Mouse (Mus musculus) kidney, adult 2 months (tissue): ENCODE results near the gene D17Wsu92e. TPM values are rescaled to one million over a fixed set of nuclear protein-coding genes. Genes with fewer than 3 reads are reported as not detected.

Source experiments
- DNase-seq: peaks from one replicate; pipeline ENCODE4 v3.0.0; 2021
- H3K27ac ChIP-seq: fragments of 200-500 bp; 2 replicates; pipeline ENCODE4 v1.5.1; 2012; ENCODE audit warnings: low read depth, low read length, control low read depth, inconsistent platforms; ENCODE audit not compliant: insufficient read depth
- H3K27me3 ChIP-seq: fragments of 200-500 bp; replicated peaks from 2 replicates; pipeline ENCODE4 v1.6.1; 2012; ENCODE audit warnings: mild to moderate bottlenecking, moderate library complexity, low read length, inconsistent platforms; ENCODE audit not compliant: control insufficient read depth, insufficient read depth
- H3K36me3 ChIP-seq: fragments of 200-500 bp; 2 replicates; pipeline ENCODE4 v1.6.1; 2012; ENCODE audit warnings: mild to moderate bottlenecking, moderate library complexity, low read length, inconsistent platforms; ENCODE audit not compliant: control insufficient read depth, insufficient read depth
- H3K4me1 ChIP-seq: fragments of 200-500 bp; 2 replicates; pipeline ENCODE4 v1.6.1; 2011; ENCODE audit warnings: low read length; ENCODE audit not compliant: control insufficient read depth, insufficient read depth
- H3K4me3 ChIP-seq: fragments of 200-500 bp; 2 replicates; pipeline ENCODE4 v1.5.1; 2011; ENCODE audit warnings: mild to moderate bottlenecking, low read depth, low read length, control low read depth; ENCODE audit not compliant: insufficient read depth
- CTCF ChIP-seq: fragments of 200-500 bp; conservative IDR thresholded peaks from 2 replicates; pipeline ENCODE4 v1.5.1; 2011; ENCODE audit warnings: low read depth, mild to moderate bottlenecking, control low read depth, low read length, moderate library complexity, mixed read lengths; ENCODE audit not compliant: insufficient read depth, insufficient read length
- POLR2A ChIP-seq: fragments of 200-500 bp; IDR thresholded peaks from one replicate; pipeline ENCODE4 v1.6.1; 2011; ENCODE audit warnings: low read depth, low read length, control low read depth
- WGBS: fragments of 180-500 bp; shearing (Covaris S2); methylation state at CpG from one replicate; pipeline ENCODE4 v1.1.7; 2018; 5-methylcytosine and 5-hydroxymethylcytosine counted together
- polyA plus RNA-seq: library from polyadenylated mRNA; depleted of rRNA; stranded (reverse); fragments of >200 nt; gene quantifications from 2 replicates; pipeline ENCODE4 v1.2.3, GENCODE M21; 2012

Gene D17Wsu92e
- polyA plus RNA-seq, 1 experiment = 189 TPM

GRCm38 (mm10) chr17:27819971-27820567, 379 bp downstream of the D17Wsu92e start:
- DNase-seq = peak; percentile 69
- under 1% methylated on average over 60 of the region's 62 CpGs for WGBS
- TF ChIP-seq POLR2A (no peak), CTCF (no peak)
- Histone ChIP-seq H3K36me3 (no peaks in the 10 kb centered on the region), H3K4me3 (peak overlapping the region; percentile 77), H3K27ac (peak overlapping the region; percentile 73), H3K27me3 (no peaks in the 10 kb centered on the region), H3K4me1 (peaks cover 14% of the 10 kb centered on the region)

DNA sequence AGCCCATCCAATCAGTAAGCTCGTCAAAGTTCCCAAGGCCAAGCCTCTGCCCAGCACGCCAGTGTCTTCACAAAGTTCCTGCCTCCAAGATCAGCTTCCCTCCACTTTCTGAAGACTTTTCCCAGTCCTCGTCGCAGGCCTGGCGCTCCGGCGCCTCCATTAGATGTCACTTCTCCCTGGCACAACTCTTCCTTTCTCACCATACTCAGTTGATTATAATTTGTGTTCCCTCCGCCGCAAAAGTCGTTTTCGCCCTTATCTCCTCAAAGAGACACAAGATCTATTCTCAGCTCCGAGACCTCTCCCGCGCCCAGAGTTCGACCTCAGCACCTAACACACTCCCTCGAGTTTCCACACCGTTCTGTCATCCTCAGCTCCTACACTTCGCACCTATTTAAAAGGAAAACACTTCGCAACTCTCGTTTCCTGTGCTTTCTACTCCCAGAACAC, 902 bp downstream of the D17Wsu92e start:
- H3K27me3 ChIP-seq = no peaks in the 10 kb centered on the region
- no peak for DNase-seq
- peak overlapping the region; percentile 77 for H3K4me3 ChIP-seq
- H3K27ac ChIP-seq = peak overlapping the region; percentile 73
- no peaks in the 10 kb centered on the region for H3K36me3 ChIP-seq
- under 1% methylated on average over 20 of the region's 20 CpGs for WGBS
- no peak for TF ChIP-seq POLR2A
- TF ChIP-seq CTCF = no peak
- peaks cover 14% of the 10 kb centered on the region for H3K4me1 ChIP-seq

DNA sequence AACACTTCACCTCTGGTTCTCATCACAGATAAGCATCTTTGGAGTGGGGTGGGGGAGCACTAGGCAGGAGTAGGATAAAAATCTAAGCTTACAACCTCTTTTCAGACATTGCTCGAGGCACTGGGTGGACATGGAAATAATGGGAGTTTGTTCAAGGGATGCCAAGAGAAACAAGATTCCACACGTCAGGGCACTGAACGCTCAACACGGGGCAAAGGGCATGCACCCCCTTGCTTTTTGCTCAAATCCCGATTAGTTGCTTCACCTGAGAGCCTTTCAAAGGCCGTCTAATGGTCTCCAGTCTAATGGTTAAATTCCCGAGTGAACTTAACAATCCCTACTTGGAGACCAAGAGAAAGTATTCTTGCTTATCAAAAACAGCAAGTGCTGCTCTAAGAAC, 1.4 kb downstream of the D17Wsu92e start:
- Histone ChIP-seq H3K27me3 (no peaks in the 10 kb centered on the region), H3K36me3 (no peaks in the 10 kb centered on the region), H3K27ac (peak overlapping the region; percentile 73; the same call in 1 of the 2 replicates), H3K4me1 (peaks cover 14% of the 10 kb centered on the region), H3K4me3 (peak overlapping the region; percentile 77)
- DNase-seq = peak; percentile 49
- no peak for TF ChIP-seq POLR2A
- TF ChIP-seq CTCF = no peak
- 5% methylated on average over 7 of the region's 7 CpGs for WGBS

DNA sequence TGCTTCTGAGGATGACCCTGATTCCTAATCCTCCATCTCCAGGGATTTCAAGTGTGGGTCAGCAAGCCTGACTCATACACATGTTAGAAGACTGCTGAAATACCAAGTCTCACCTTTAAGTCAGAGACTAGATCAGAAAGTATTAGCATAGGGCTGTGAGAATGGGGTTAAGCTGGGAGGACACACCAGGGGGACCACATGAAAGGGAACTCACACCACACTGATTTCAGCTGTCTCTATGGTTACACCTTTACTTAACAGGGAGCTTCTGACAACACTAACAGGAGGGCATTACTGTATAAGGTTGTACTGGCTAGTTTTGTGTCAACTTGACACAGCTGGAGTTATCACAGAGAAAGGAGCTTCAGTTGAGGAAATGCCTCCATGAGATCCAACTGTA, 5.8 kb downstream of the D17Wsu92e start:
- no peak for DNase-seq
- H3K36me3 ChIP-seq = no peaks in the 10 kb centered on the region
- H3K4me3 ChIP-seq = no peak overlapping the region
- H3K4me1 ChIP-seq = peaks cover 13% of the 10 kb centered on the region
- H3K27ac ChIP-seq = no peak overlapping the region
- H3K27me3 ChIP-seq = no peaks in the 10 kb centered on the region
- TF ChIP-seq POLR2A (no peak), CTCF (no peak)

- TF ChIP-seq CTCF (no peak), POLR2A (no peak)
- no peak for DNase-seq
- H3K4me1 ChIP-seq = peaks cover 9% of the 10 kb centered on the region
- no peak overlapping the region for H3K4me3 ChIP-seq
- 75% methylated on average over 3 of the region's 3 CpGs for WGBS
- H3K27me3 ChIP-seq = no peaks in the 10 kb centered on the region
- H3K36me3 ChIP-seq = no peaks in the 10 kb centered on the region
- H3K27ac ChIP-seq = no peak overlapping the region
Measured at GRCm38 (mm10) chr17:27811980-27812379, 8.5 kb downstream of the D17Wsu92e start.

- peaks cover 13% of the 10 kb centered on the region for H3K4me1 ChIP-seq
- no peak for TF ChIP-seq POLR2A
- no peak for TF ChIP-seq CTCF
- no peaks in the 10 kb centered on the region for H3K36me3 ChIP-seq
- 61% methylated on average over 16 of the region's 16 CpGs for WGBS
- no peak overlapping the region for H3K4me3 ChIP-seq
- no peak for DNase-seq
- no peak overlapping the region for H3K27ac ChIP-seq
- no peaks in the 10 kb centered on the region for H3K27me3 ChIP-seq
Measured at GRCm38 (mm10) chr17:27810569-27811331, 9.7 kb downstream of the D17Wsu92e start.

DNA sequence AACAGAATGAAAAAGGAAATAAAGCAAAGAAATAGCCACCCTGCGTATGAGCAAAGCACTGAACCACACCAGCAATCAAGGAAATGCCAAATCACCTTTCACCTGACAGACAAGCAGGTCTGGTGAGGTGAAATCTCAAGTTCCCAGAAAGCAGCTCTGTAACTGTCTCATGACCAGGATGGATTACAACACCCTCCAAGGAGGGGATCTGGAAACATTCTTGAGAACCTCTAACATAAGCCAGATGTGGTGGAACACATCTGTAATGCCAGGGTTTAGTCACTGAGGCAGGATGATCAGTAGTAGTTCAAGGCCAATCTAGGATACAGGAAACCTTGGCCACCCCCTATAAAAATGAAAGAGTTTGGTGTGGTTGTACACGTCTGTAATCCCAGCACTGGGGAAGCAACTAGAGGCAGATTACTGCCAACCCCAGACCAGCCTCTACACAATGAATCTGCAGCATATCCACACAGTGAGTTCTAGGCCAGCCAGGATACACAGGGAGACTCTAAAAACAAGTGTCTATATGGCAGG, 12.8 kb downstream of the D17Wsu92e start:
- Histone ChIP-seq H3K27ac (no peak overlapping the region), H3K27me3 (no peaks in the 10 kb centered on the region), H3K36me3 (no peaks in the 10 kb centered on the region), H3K4me1 (peaks cover 25% of the 10 kb centered on the region), H3K4me3 (no peak overlapping the region)
- no peak for DNase-seq
- TF ChIP-seq CTCF = no peak
- no peak for TF ChIP-seq POLR2A
- WGBS = 43% methylated on average over 2 of the region's 2 CpGs
